Mouse (Mus musculus) ES-E14 (cell line): ENCODE measurements around the gene Rragd. TPM values are rescaled to one million over a fixed set of nuclear protein-coding genes. Genes with fewer than 3 reads are reported as not detected.

ENCODE experiments used
- DNase-seq: peaks from one replicate; pipeline ENCODE4 v3.0.0-alpha.2; 2013; ENCODE audit warnings: low read depth, low spot score
- H3K27ac ChIP-seq: 2 replicates; pipeline ENCODE4 v1.5.1; 2012; ENCODE audit warnings: low read depth, mild to moderate bottlenecking, low read length, moderate library complexity, mixed read lengths; ENCODE audit not compliant: poor library complexity, insufficient read depth, severe bottlenecking
- H3K36me3 ChIP-seq: 2 replicates; pipeline ENCODE4 v1.6.1; 2012; ENCODE audit warnings: mild to moderate bottlenecking, low read length, moderate library complexity, mixed read lengths; ENCODE audit not compliant: control insufficient read depth, poor library complexity, insufficient read depth, severe bottlenecking
- H3K4me1 ChIP-seq, 2 experiments: fragments of 150-350 bp in 1 of 2; sonication (generic) in 1 of 2; 2 replicates each; pipeline ENCODE4 v1.6.1; 2012; ENCODE audit warnings: low read length in 2 of 2, mild to moderate bottlenecking in 1 of 2, mixed read lengths in 1 of 2; ENCODE audit not compliant: control insufficient read depth in 2 of 2, insufficient read depth in 2 of 2, poor library complexity in 1 of 2
- H3K4me3 ChIP-seq, 2 experiments: fragments of 150-350 bp in 1 of 2; sonication (generic) in 1 of 2; 2 replicates each; pipeline ENCODE4 v1.5.1; 2012; ENCODE audit warnings: low read length in 2 of 2, low read depth in 1 of 2, mild to moderate bottlenecking in 1 of 2, mixed read lengths in 1 of 2; ENCODE audit not compliant: insufficient read depth in 1 of 2, poor library complexity in 1 of 2, severe bottlenecking in 1 of 2
- H3K9ac ChIP-seq: 2 replicates; pipeline ENCODE4 v1.6.1; 2012; ENCODE audit warnings: low read depth, mild to moderate bottlenecking, low read length, mixed read lengths; ENCODE audit not compliant: poor library complexity, insufficient read depth, severe bottlenecking
- H3K9me3 ChIP-seq: fragments of 150-350 bp; sonication (generic); 2 replicates; pipeline ENCODE4 v1.6.1; 2012; ENCODE audit warnings: low read depth, mild to moderate bottlenecking, low read length; ENCODE audit not compliant: control insufficient read depth, insufficient read depth
- CHD2 ChIP-seq: IDR thresholded peaks from 2 replicates; pipeline ENCODE4 v1.6.1; 2014; ENCODE audit warnings: mild to moderate bottlenecking, low read depth, low read length, inconsistent platforms
- HCFC1 ChIP-seq: IDR thresholded peaks from 2 replicates; pipeline ENCODE4 v1.6.1; 2012; ENCODE audit warnings: low read length, inconsistent platforms, borderline replicate concordance; ENCODE audit not compliant: insufficient read depth
- MAFK ChIP-seq: IDR thresholded peaks from 2 replicates; pipeline ENCODE4 v1.6.1; 2014; ENCODE audit warnings: mild to moderate bottlenecking, low read depth, low read length, inconsistent platforms; ENCODE audit not compliant: insufficient read depth
- ZC3H11A ChIP-seq: IDR thresholded peaks from 2 replicates; pipeline ENCODE4 v1.6.1; 2012; ENCODE audit warnings: low read depth, mild to moderate bottlenecking, inconsistent platforms, low read length, borderline replicate concordance
- ZNF384 ChIP-seq: IDR thresholded peaks from 2 replicates; pipeline ENCODE4 v1.6.1; 2012; ENCODE audit warnings: low read depth, low read length, inconsistent platforms
- in situ Hi-C, 2 experiments: fragments of 600-800 bp; cut with MboI; formaldehyde crosslinking; loops; one replicate each; pipeline ENCODE4 v1.15.1; 2025; ENCODE audit warnings: low sequenced_read_pairs in 2 of 2, inconsistent platforms in 1 of 2; ENCODE audit not compliant: unreplicated experiment in 2 of 2
- total RNA-seq: library from RNA; depleted of rRNA; stranded (reverse); fragments of 300-350 nt; gene quantifications from 2 replicates; pipeline ENCODE4 v1.2.3, GENCODE M21; 2012; rRNA removed

Rragd gene
- total RNA-seq, 1 experiment = 14.4 TPM

DNA sequence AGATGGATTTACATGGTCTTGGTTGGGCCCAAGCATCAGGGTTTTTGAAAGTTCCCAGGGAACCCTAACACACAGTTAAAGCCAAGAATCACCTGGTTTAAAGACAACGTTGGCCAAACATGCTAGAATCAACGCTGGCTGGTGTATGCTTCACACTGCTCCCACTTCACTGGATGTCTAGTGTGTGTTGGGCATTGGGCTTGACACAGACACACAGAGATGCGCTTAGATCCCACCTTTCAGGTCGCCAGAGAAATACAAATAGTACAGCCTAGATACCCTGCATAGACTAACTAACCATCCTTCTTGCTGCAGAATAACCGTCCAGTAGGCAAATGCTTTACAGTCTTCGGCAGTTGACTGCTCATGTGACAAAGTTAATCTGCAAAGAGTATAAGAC is 87.5 kb downstream of the Rragd start:
- no peak for DNase-seq
- in situ Hi-C loops = no loop called here
- H3K36me3 ChIP-seq = no peaks in the 10 kb centered on the region
- no peak overlapping the region for H3K9ac ChIP-seq
- H3K27ac ChIP-seq = no peak overlapping the region
- no peaks in the 10 kb centered on the region for H3K9me3 ChIP-seq
- no peak overlapping the region for H3K4me3 ChIP-seq
- TF ChIP-seq ZNF384 = no peak
- TF ChIP-seq CHD2 = no peak
- TF ChIP-seq ZC3H11A = no peak
- TF ChIP-seq MAFK = no peak
- TF ChIP-seq HCFC1 = no peak
- peaks cover 0 to 4% of the 10 kb centered on the region in 2 experiments; a peak in 1 of 4 replicates for H3K4me1 ChIP-seq

GRCm38 (mm10) chr4:33071337-33071736 is 88.5 kb downstream of the Rragd start:
- in situ Hi-C loops = no loop called here
- Histone ChIP-seq H3K36me3 (no peaks in the 10 kb centered on the region), H3K9me3 (no peaks in the 10 kb centered on the region)

More at GRCm38 (mm10) chr4:33071337-33071736, 88.5 kb downstream of the Rragd start:
- TF ChIP-seq ZNF384 (no peak), MAFK (no peak), CHD2 (no peak), ZC3H11A (no peak), HCFC1 (no peak)
- Histone ChIP-seq H3K9ac (no peak overlapping the region), H3K4me3 (no peak overlapping the region), H3K27ac (no peak overlapping the region), H3K4me1 (peaks cover 0 to 2% of the 10 kb centered on the region in 2 experiments; a peak in 1 of 4 replicates)
- no peak for DNase-seq

Other genes starting within 250 kb of the Rragd start
- 18.0 and 24.2 TPM in 2 replicates for gene Lyrm2, start 182.8 kb upstream of the Rragd start, total RNA-seq
- gene Ankrd6, start 32.2 kb upstream of the Rragd start, total RNA-seq = 7.8 TPM in 2 replicates
- gene Ube2j1, start 48.4 kb downstream of the Rragd start, total RNA-seq = 8.5 and 15.3 TPM in 2 replicates
- not detected in 2 replicates for gene Gabrr2, start 80.0 kb downstream of the Rragd start, total RNA-seq
- 0.79 and 0.89 TPM in 2 replicates for gene Gabrr1, start 149.5 kb downstream of the Rragd start, total RNA-seq
- gene Pm20d2, start 206.7 kb downstream of the Rragd start, total RNA-seq = 2.0 and 2.1 TPM in 2 replicates
- gene Srsf12, start 226.0 kb downstream of the Rragd start, total RNA-seq = 1.6 and 2.9 TPM in 2 replicates